Mouse (Mus musculus): Measurements from ENCODE around the gene Cldn18. TPM values are rescaled to one million over a fixed set of nuclear protein-coding genes. Genes with fewer than 3 reads are reported as not detected.

The Cldn18 gene
- polyA plus RNA-seq (2014; fragmentation: Nextera tagmentation; extraction: Ambion mirVana) = not detected in 2 replicates

DNA sequence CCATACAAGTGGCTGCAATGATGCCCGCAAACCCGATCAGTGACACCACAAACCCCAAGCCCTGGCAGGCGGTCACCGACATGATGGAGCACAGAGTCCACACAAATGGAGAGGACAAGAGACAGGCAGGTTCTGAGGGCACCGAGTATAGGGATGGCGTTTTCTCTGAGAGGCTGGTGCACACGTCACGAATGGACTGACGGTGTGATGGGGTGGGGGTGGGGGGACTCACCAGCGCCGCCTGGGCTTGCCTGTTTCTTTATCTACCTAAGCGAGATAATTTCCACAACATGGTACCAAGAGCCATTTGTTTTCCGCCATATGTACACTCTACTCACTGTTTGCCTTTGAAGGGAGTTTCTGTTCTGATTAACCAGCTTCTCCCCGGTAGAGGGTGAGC, at the start of gene Cldn18:
Gene Cldn18, minus strand, starts transcription at position 134 of the 400 bp plus-strand sequence.
- no peak for ATAC-seq (ENCODE audit: low FRiP score, low TSS enrichment)
- Histone ChIP-seq H3K36me3 (ENCODE audit: control insufficient read depth, insufficient read depth, low read length) (no peaks in the 10 kb centered on the region), H3K4me3 (ENCODE audit: low read length) (no peak within 1 kb of the TSS), H3K4me2 (replicated peaks; ENCODE audit: low read depth, low read length) (no peak within 1 kb of the TSS), H3K9me3 (ENCODE audit: control insufficient read depth, low read length) (no peaks in the 10 kb centered on the region), H3K27ac (ENCODE audit: low read depth, low read length) (no peak within 1 kb of the TSS), H3K27me3 (ENCODE audit: control insufficient read depth, insufficient read depth, low read length) (no peaks in the 10 kb centered on the region), H3K9ac (ENCODE audit: low read depth, low read length) (no peak within 1 kb of the TSS), H3K4me1 (ENCODE audit: control insufficient read depth, insufficient read depth, low read length) (no peaks in the 10 kb centered on the region)
- WGBS = 88% methylated on average over 14 of the region's 14 CpGs

DNA sequence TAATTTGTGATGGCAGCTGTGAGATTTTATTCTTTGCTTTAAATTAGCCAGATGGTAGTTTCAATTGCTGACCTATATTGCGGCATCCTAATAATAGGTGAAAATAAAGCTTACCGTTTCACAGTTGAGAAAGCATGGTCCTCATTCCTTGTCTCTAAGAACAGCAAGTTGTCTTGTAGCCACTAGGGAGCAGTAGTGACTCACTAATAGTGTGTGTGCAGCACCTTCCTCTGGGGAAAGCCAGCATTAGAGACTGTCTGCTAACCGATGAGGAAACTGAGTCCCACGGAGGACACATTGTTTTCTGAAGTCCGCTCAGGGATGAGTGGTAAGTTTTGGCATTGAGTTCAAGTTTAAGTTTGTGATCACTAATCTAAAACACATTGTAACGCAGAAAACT, 46.5 kb upstream of the Cldn18 start:
- no peaks in the 10 kb centered on the region for H3K4me1 ChIP-seq (ENCODE audit: control insufficient read depth, insufficient read depth, low read length)
- H3K9me3 ChIP-seq (ENCODE audit: control insufficient read depth, low read length) = no peaks in the 10 kb centered on the region
- no peak overlapping the region for H3K9ac ChIP-seq (ENCODE audit: low read depth, low read length)
- H3K27me3 ChIP-seq (ENCODE audit: control insufficient read depth, insufficient read depth, low read length) = no peaks in the 10 kb centered on the region
- no peak overlapping the region for H3K4me2 ChIP-seq (replicated peaks; ENCODE audit: low read depth, low read length)
- 72% methylated on average over 6 of the region's 6 CpGs for WGBS
- H3K4me3 ChIP-seq (ENCODE audit: low read length) = no peak overlapping the region
- H3K36me3 ChIP-seq (ENCODE audit: control insufficient read depth, insufficient read depth, low read length) = no peaks in the 10 kb centered on the region
- H3K27ac ChIP-seq (ENCODE audit: low read depth, low read length) = no peak overlapping the region
- no peak for ATAC-seq (ENCODE audit: low FRiP score, low TSS enrichment)

DNA sequence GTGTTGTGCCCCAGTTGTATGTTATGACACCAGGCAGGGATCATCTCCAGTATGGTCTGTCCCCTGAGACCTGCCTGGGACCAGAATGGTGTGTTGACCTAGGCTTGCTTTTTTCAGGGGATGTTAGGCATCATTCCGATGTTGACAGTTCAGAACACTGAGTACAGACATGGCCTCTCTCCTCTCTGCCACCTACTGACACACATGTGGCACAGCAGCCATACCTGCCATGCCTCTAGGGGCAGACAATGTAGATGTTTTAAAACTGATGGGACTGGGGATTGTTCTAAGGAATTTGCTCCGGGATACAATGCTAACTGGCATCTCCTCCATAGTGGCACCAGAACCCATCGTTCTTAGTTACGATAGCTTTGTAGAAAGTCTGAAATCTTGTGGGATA, 33.2 kb upstream of the Cldn18 start:
- ATAC-seq (ENCODE audit: low FRiP score, low TSS enrichment) = no peak
- no peak overlapping the region for H3K4me3 ChIP-seq (ENCODE audit: low read length)
- H3K27ac ChIP-seq (ENCODE audit: low read depth, low read length) = no peak overlapping the region
- H3K27me3 ChIP-seq (ENCODE audit: control insufficient read depth, insufficient read depth, low read length) = no peaks in the 10 kb centered on the region
- H3K4me2 ChIP-seq (replicated peaks; ENCODE audit: low read depth, low read length) = no peak overlapping the region
- H3K9me3 ChIP-seq (ENCODE audit: control insufficient read depth, low read length) = no peaks in the 10 kb centered on the region
- no peaks in the 10 kb centered on the region for H3K4me1 ChIP-seq (ENCODE audit: control insufficient read depth, insufficient read depth, low read length)
- no peak overlapping the region for H3K9ac ChIP-seq (ENCODE audit: low read depth, low read length)
- no peaks in the 10 kb centered on the region for H3K36me3 ChIP-seq (ENCODE audit: control insufficient read depth, insufficient read depth, low read length)
- WGBS = 80% methylated on average over 4 of the region's 4 CpGs

DNA sequence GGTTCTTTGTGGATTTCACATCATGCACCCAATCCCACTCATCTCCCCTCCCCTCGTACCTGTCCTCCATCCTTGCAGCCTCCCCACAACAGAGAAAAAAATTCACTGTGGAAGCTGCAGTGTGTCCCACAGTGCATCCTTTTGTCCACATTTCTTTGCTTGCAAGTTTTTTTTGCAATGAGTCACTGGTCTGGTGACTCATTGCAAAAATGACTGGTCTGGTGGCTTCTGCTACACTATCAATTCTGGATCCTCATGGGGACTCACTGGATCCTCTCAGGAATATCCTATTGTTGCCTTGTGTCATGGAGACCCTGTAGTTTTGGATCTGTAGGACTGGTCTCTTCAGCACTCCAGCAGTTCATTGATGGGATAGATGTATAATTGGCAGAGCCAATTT, 31.2 kb upstream of the Cldn18 start:
- WGBS = 88% methylated on average over 1 of the region's 1 CpGs
- no peak for ATAC-seq (ENCODE audit: low FRiP score, low TSS enrichment)
- H3K9ac ChIP-seq (ENCODE audit: low read depth, low read length) = no peak overlapping the region

DNA sequence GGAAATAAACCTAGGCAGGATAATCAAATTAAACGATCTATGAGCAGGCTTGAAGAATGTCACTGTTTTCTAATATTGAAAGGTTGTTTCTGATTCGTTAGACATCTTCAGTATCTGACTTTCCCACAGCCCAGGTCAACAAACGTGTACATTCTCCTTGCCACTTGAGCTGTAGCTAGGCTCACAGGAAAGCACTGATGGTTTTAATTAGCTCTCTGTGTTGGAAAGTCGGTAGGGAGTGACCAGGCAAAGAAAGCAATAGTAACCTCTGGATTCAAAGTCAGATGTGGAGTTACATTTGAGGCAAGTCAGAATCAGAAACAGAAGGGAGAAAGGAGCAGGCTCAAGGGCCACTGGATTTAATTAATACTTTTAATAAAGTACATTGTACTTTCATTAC, 30.7 kb upstream of the Cldn18 start:
- WGBS = 44% methylated on average over 4 of the region's 4 CpGs
- no peaks in the 10 kb centered on the region for H3K36me3 ChIP-seq (ENCODE audit: control insufficient read depth, insufficient read depth, low read length)
- no peak overlapping the region for H3K4me3 ChIP-seq (ENCODE audit: low read length)
- no peak overlapping the region for H3K4me2 ChIP-seq (replicated peaks; ENCODE audit: low read depth, low read length)
- H3K27me3 ChIP-seq (ENCODE audit: control insufficient read depth, insufficient read depth, low read length) = no peaks in the 10 kb centered on the region
- no peaks in the 10 kb centered on the region for H3K4me1 ChIP-seq (ENCODE audit: control insufficient read depth, insufficient read depth, low read length)
- ATAC-seq (ENCODE audit: low FRiP score, low TSS enrichment) = no peak
- no peak overlapping the region for H3K27ac ChIP-seq (ENCODE audit: low read depth, low read length)
- no peak overlapping the region for H3K9ac ChIP-seq (ENCODE audit: low read depth, low read length)
- no peaks in the 10 kb centered on the region for H3K9me3 ChIP-seq (ENCODE audit: control insufficient read depth, low read length)

More for the DNA sequence above, 31.2 kb upstream of the Cldn18 start:
- Histone ChIP-seq H3K27ac (ENCODE audit: low read depth, low read length) (no peak overlapping the region), H3K4me2 (replicated peaks; ENCODE audit: low read depth, low read length) (no peak overlapping the region), H3K4me3 (ENCODE audit: low read length) (no peak overlapping the region), H3K36me3 (ENCODE audit: control insufficient read depth, insufficient read depth, low read length) (no peaks in the 10 kb centered on the region), H3K9me3 (ENCODE audit: control insufficient read depth, low read length) (no peaks in the 10 kb centered on the region), H3K4me1 (ENCODE audit: control insufficient read depth, insufficient read depth, low read length) (no peaks in the 10 kb centered on the region), H3K27me3 (ENCODE audit: control insufficient read depth, insufficient read depth, low read length) (no peaks in the 10 kb centered on the region)

DNA sequence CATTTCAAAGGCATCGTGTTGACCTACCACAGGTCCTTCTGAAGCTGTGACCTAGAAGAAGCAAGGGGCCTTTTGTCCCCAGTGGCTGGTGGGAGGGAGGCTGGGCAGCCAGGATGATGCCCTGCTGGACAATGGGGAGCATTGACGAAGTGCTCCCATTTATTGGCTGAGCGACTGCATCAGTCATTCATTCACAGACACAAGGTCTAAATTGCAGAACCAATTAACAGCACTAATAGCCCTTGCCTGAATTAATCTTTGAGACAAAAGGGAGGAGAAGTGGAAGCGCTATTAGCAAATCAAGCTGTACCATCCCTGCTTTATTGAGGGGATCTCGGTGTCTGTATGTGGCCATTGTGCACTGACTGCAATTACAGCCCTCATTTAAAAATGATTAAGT, 27.5 kb upstream of the Cldn18 start:
- Histone ChIP-seq H3K36me3 (ENCODE audit: control insufficient read depth, insufficient read depth, low read length) (no peaks in the 10 kb centered on the region), H3K27ac (ENCODE audit: low read depth, low read length) (no peak overlapping the region), H3K27me3 (ENCODE audit: control insufficient read depth, insufficient read depth, low read length) (no peaks in the 10 kb centered on the region), H3K9me3 (ENCODE audit: control insufficient read depth, low read length) (no peaks in the 10 kb centered on the region), H3K9ac (ENCODE audit: low read depth, low read length) (no peak overlapping the region), H3K4me3 (ENCODE audit: low read length) (no peak overlapping the region), H3K4me2 (replicated peaks; ENCODE audit: low read depth, low read length) (no peak overlapping the region), H3K4me1 (ENCODE audit: control insufficient read depth, insufficient read depth, low read length) (no peaks in the 10 kb centered on the region)
- 69% methylated on average over 5 of the region's 5 CpGs for WGBS
- no peak for ATAC-seq (ENCODE audit: low FRiP score, low TSS enrichment)

DNA sequence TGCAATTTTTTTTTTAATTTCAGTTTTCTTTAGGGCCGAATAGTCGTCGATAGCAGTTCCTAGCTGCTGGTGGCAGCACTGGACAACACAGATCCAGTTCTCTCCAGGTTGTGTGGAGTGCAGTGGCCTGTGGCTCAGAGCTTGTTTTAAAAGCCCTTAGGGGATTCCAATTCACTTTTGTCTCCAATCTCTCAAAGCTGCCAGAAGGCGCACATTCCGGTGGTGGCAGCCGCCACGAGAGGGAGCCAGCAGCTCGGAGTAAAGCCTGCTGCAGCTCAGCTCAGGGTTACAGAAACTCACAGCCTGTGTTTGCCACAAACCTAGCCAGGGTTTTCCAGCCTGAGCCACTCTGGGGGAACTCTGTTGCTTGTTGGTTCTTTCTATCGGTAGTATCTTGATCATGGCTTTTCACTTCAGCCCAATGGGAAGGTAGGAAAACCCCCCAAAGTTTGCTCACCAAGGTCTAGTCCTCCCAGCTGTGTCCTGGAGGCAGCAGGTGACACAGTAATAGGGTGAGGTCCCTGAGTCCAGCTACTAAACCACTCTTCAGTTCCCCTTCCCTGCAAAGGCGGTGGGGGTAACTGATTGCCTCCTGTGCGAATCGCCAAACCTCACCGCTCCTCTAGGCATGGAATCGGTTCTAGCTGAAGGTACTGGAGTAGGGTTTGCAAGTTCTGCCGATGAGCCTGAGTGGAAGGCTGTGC, 13.0 kb upstream of the Cldn18 start:
- Histone ChIP-seq H3K27me3 (ENCODE audit: control insufficient read depth, insufficient read depth, low read length) (no peaks in the 10 kb centered on the region), H3K4me1 (ENCODE audit: control insufficient read depth, insufficient read depth, low read length) (no peaks in the 10 kb centered on the region), H3K4me2 (replicated peaks; ENCODE audit: low read depth, low read length) (no peak overlapping the region), H3K27ac (ENCODE audit: low read depth, low read length) (no peak overlapping the region), H3K36me3 (ENCODE audit: control insufficient read depth, insufficient read depth, low read length) (no peaks in the 10 kb centered on the region), H3K9me3 (ENCODE audit: control insufficient read depth, low read length) (peaks cover 2% of the 10 kb centered on the region), H3K9ac (ENCODE audit: low read depth, low read length) (no peak overlapping the region), H3K4me3 (ENCODE audit: low read length) (no peak overlapping the region)
- 36% methylated on average over 15 of the region's 15 CpGs for WGBS
- ATAC-seq (ENCODE audit: low FRiP score, low TSS enrichment) = peak; percentile 79; the same call in 1 of the 2 replicates

DNA sequence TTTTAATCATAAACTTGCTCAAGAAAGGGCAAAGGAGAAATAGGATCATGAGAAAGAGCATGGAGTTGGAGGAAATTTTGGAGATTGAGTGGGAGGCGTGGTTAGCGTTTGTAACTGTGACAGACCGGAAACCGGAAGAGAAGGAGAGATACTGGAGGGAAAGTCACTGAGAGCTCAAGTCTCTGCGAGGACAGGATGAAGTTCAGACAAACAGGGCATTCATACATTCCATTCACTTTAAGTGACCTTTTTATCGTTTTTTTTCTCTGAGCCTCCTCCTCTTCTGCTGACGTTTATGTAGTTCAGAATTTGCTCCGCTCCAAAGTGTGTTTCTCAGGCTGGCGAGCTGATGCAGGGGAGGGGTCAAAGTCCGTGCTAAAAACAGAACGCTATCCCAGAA, 10.8 kb upstream of the Cldn18 start:
- H3K4me2 ChIP-seq (replicated peaks; ENCODE audit: low read depth, low read length) = no peak overlapping the region
- H3K4me3 ChIP-seq (ENCODE audit: low read length) = no peak overlapping the region
- no peak for ATAC-seq (ENCODE audit: low FRiP score, low TSS enrichment)
- no peak overlapping the region for H3K9ac ChIP-seq (ENCODE audit: low read depth, low read length)
- WGBS = 60% methylated on average over 11 of the region's 11 CpGs
- no peaks in the 10 kb centered on the region for H3K36me3 ChIP-seq (ENCODE audit: control insufficient read depth, insufficient read depth, low read length)
- no peaks in the 10 kb centered on the region for H3K27me3 ChIP-seq (ENCODE audit: control insufficient read depth, insufficient read depth, low read length)
- H3K4me1 ChIP-seq (ENCODE audit: control insufficient read depth, insufficient read depth, low read length) = no peaks in the 10 kb centered on the region
- no peak overlapping the region for H3K27ac ChIP-seq (ENCODE audit: low read depth, low read length)
- no peaks in the 10 kb centered on the region for H3K9me3 ChIP-seq (ENCODE audit: control insufficient read depth, low read length)

DNA sequence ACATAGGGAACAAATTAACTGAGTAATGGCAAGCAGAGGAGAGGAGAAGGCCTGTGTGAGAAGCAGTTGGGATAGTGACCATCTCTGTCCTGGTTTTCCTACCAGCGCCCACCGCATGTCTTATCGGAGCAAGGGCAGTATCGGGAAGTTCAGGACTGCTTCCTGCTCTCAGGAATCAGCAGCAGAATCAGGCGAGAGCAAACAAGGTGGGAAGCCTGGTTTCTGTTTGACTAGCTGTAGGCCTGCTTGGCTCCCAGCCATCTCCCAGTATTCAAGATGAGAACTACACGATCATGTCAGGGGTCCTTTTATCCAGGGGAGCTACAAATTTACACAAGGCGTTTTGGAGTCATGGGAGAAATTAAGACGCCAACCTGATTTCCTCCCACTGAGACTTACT, 8.2 kb upstream of the Cldn18 start:
- WGBS = 68% methylated on average over 8 of the region's 8 CpGs
- Histone ChIP-seq H3K27ac (ENCODE audit: low read depth, low read length) (no peak overlapping the region), H3K4me3 (ENCODE audit: low read length) (no peak overlapping the region)

More for the DNA sequence above, 8.2 kb upstream of the Cldn18 start:
- Histone ChIP-seq H3K27me3 (ENCODE audit: control insufficient read depth, insufficient read depth, low read length) (no peaks in the 10 kb centered on the region), H3K9me3 (ENCODE audit: control insufficient read depth, low read length) (no peaks in the 10 kb centered on the region), H3K4me2 (replicated peaks; ENCODE audit: low read depth, low read length) (no peak overlapping the region), H3K9ac (ENCODE audit: low read depth, low read length) (no peak overlapping the region), H3K4me1 (ENCODE audit: control insufficient read depth, insufficient read depth, low read length) (no peaks in the 10 kb centered on the region), H3K36me3 (ENCODE audit: control insufficient read depth, insufficient read depth, low read length) (no peaks in the 10 kb centered on the region)
- ATAC-seq (ENCODE audit: low FRiP score, low TSS enrichment) = no peak

Data from kidney, embryonic 14.5 days (tissue).